Mouse (Mus musculus) inflammation-experienced regulatory T-cells (primary cell): Measurements from ENCODE around the gene Stpg2. TPM values are rescaled to one million over a fixed set of nuclear protein-coding genes. Genes with fewer than 3 reads are reported as not detected.

Experiments
- polyA plus RNA-seq, 2 experiments: library from polyadenylated mRNA; unstranded; fragments of 100-300 nt; shearing (Covaris generic); gene quantifications; one replicate each; pipeline ENCODE4 v1.2.1; 2017

The Stpg2 gene
- not detected for polyA plus RNA-seq

GRCm38 (mm10) chr3:139205444-139205998, at the start of gene Stpg2:
Stpg2 (plus strand) TSS chr3:139205694.

Other genes starting within 250 kb of the Stpg2 start
- 100 to 1,000 TPM; 147 to 191 TPM for gene Rap1gds1, start 130.5 kb upstream of the Stpg2 start, polyA plus RNA-seq